Comparison of ENCODE assay signal across 34 mouse cellular contexts in the genomic region with DNA sequence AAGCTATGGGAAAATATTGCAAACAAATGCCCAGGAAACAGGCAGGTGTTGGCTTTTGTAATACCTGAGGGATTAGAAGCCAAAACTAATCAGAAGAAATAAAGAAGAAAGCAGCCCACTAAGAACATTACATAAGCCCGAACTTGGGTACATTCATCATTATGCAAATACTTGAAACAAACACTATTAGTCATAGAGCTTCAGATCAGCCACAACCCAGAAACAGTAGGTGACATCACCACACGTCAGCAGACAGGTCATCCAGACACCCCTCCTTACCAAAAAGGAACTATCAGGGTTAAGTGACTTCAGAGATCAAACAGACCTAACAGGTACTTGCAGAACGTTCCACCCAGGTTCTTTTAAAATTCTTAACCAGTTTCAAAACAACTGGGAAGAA. TPM values are rescaled to one million over a fixed set of nuclear protein-coding genes. Genes with fewer than 3 reads are reported as not detected.
DNase-seq lines count a peak whose midpoint lies in the region; ATAC-seq and TF ChIP-seq lines count a peak whose summit lies in the region.
"Had no signal": no experiment of that assay in that cellular context is flagged by ENCODE, and none has a peak within 500 bp of the region (broad histone marks: within the 10 kb centered on the region; RNA-seq: fewer than 3 reads in every experiment).

No protein-coding gene starts in this region.

- TF ChIP-seq CTCF in CH12.LX (conservative IDR thresholded peaks at IDR 0.05 in 1 of 2, IDR thresholded peaks at IDR 0.05 in 1 of 2; ENCODE audit: low read depth in 2 of 2, low read length in 2 of 2): no peak
- no peak for TF ChIP-seq CTCF in stomach, postnatal 0 days (IDR thresholded peaks at IDR 0.05; ENCODE audit: low read depth)

- peaks cover 0 to 7% of the 10 kb centered on the region in 2 experiments; a peak in 1 of 4 replicates for H3K4me1 ChIP-seq in CH12.LX (ENCODE audit: control insufficient read depth in 1 of 2, insufficient read depth in 2 of 2)
- H3K4me1 ChIP-seq in stomach, postnatal 0 days (replicated peaks; ENCODE audit: control insufficient read depth, insufficient read depth): no peaks in the 10 kb centered on the region
- no peaks in the 10 kb centered on the region for H3K4me1 ChIP-seq in midbrain, embryonic 15.5 days
- H3K4me1 ChIP-seq: liver, embryonic 12.5 days had no signal

- in situ Hi-C loops in CH12.LX (cut with MboI; ENCODE audit: low pct_ligation_motif_present, low pct_unique_long_range_greater_than_20kb, low sequenced_read_pairs): no loop called here

- dilution Hi-C loops in CH12.LX (cut with MboI; ENCODE audit: extremely low pct_ligation_motif_present, extremely low pct_unique_long_range_greater_than_20kb, low sequenced_read_pairs): no loop called here

- H3K79me2 ChIP-seq in CH12.LX (replicated peaks; ENCODE audit: control insufficient read depth, extremely low read depth, insufficient read depth, poor library complexity, severe bottlenecking): no peaks in the 10 kb centered on the region

- H3K4me3 ChIP-seq in CH12.LX (replicated peaks in 1 of 3; ENCODE audit: low read depth in 2 of 3, low read length in 2 of 3, poor library complexity in 1 of 3): no peak overlapping the region
- H3K4me3 ChIP-seq in stomach, postnatal 0 days (ENCODE audit: low read depth, low read length): no peak overlapping the region
- H3K4me3 ChIP-seq in midbrain, embryonic 15.5 days: no peak overlapping the region
- H3K4me3 ChIP-seq: embryonic facial prominence, embryonic 12.5 days; hindbrain, embryonic 12.5 days; liver, embryonic 12.5 days had no signal

- no peaks in the 10 kb centered on the region for H3K9me3 ChIP-seq in CH12.LX (replicated peaks; ENCODE audit: low read length)
- no peaks in the 10 kb centered on the region for H3K9me3 ChIP-seq in stomach, postnatal 0 days (ENCODE audit: control insufficient read depth, low read length)
- H3K9me3 ChIP-seq in midbrain, embryonic 15.5 days: no peaks in the 10 kb centered on the region
- H3K9me3 ChIP-seq: embryonic facial prominence, embryonic 12.5 days; hindbrain, embryonic 12.5 days; liver, embryonic 12.5 days had no signal

- H3K9ac ChIP-seq in CH12.LX (ENCODE audit: insufficient read depth, low read depth): no peak overlapping the region
- H3K9ac ChIP-seq in stomach, postnatal 0 days (ENCODE audit: low read length): no peak overlapping the region
- H3K9ac ChIP-seq in midbrain, embryonic 15.5 days: no peak overlapping the region
- H3K9ac ChIP-seq: embryonic facial prominence, embryonic 12.5 days; hindbrain, embryonic 12.5 days; liver, embryonic 12.5 days; liver, postnatal 0 days had no signal

- TF ChIP-seq RAD21 in CH12.LX (IDR thresholded peaks at IDR 0.05; ENCODE audit: low read depth, low read length): no peak

- no peaks in the 10 kb centered on the region for H3K27me3 ChIP-seq in CH12.LX (replicated peaks)
- no peaks in the 10 kb centered on the region for H3K27me3 ChIP-seq in stomach, postnatal 0 days (ENCODE audit: control insufficient read depth, insufficient read depth, low read length)
- H3K27me3 ChIP-seq in midbrain, embryonic 15.5 days (replicated peaks): no peaks in the 10 kb centered on the region
- H3K27me3 ChIP-seq: embryonic facial prominence, embryonic 12.5 days; hindbrain, embryonic 12.5 days; liver, embryonic 12.5 days had no signal

- no peak for TF ChIP-seq EP300 in CH12.LX (IDR thresholded peaks at IDR 0.05; ENCODE audit: low read length)
- no peak for TF ChIP-seq EP300 in stomach, postnatal 0 days (optimal IDR thresholded peaks at IDR 0.05)

- peak; percentile 64 for DNase-seq in heart, adult 11 months
- DNase-seq in heart, adult 18-20 months: no peak
- peak; percentile 25 for DNase-seq in right cerebral cortex, adult 18-20 months
- no peak for DNase-seq in right cerebral cortex, postnatal 36 days (ENCODE audit: low spot score in 2 of 2)
- peak; percentile 37 for DNase-seq in CH12.LX (ENCODE audit: extremely low read depth)
- peak; percentile 35 for DNase-seq in stomach, postnatal 0 days (ENCODE audit: low spot score)
- DNase-seq in urinary bladder, adult 2 months (ENCODE audit: low spot score): no peak
- DNase-seq: cerebellum, adult 11 months; cerebellum, adult 9-11 months; embryo, embryonic 11 days; gastrocnemius, postnatal 14 days; heart, postnatal 36 days; kidney, adult 8-10 months; kidney, postnatal 4 days; layer of hippocampus, postnatal 36 days; left cerebral cortex, postnatal 4 days; liver, postnatal 0 days; midbrain, embryonic 14.5 days; thymus, postnatal 4 days had no signal

- TF ChIP-seq POLR2A in CH12.LX (IDR thresholded peaks at IDR 0.05; ENCODE audit: low read depth, low read length): no peak

- ATAC-seq in stomach, postnatal 0 days (ENCODE audit: low FRiP score, low TSS enrichment): peak; percentile 85
- no peak for ATAC-seq in midbrain, embryonic 15.5 days (replicated peaks)
- ATAC-seq: CD4-positive, CD25-positive, alpha-beta regulatory T cell, adult 4 months; forebrain, embryonic 14.5 days; intestine, embryonic 16.5 days; liver, embryonic 12.5 days; liver, postnatal 0 days had no signal

- H3K27ac ChIP-seq in CH12.LX (ENCODE audit: insufficient read depth, low read depth): no peak overlapping the region
- H3K27ac ChIP-seq in stomach, postnatal 0 days (replicated peaks): peak overlapping the region; percentile 53; the same call in 1 of the 2 replicates
- no peak overlapping the region for H3K27ac ChIP-seq in midbrain, embryonic 15.5 days
- H3K27ac ChIP-seq: embryonic facial prominence, embryonic 12.5 days; hindbrain, embryonic 12.5 days; kidney, postnatal 0 days; liver, embryonic 12.5 days had no signal

- H3K4me2 ChIP-seq in CH12.LX (ENCODE audit: insufficient read depth, low read depth, poor library complexity, severe bottlenecking): no peak overlapping the region
- H3K4me2 ChIP-seq in stomach, postnatal 0 days (replicated peaks; ENCODE audit: low read depth): no peak overlapping the region
- H3K4me2 ChIP-seq in midbrain, embryonic 15.5 days: no peak overlapping the region
- H3K4me2 ChIP-seq: embryonic facial prominence, embryonic 12.5 days; heart, embryonic 11.5 days; hindbrain, embryonic 12.5 days; liver, embryonic 12.5 days had no signal

- H3K36me3 ChIP-seq in CH12.LX (replicated peaks in 1 of 2; ENCODE audit: control insufficient read depth in 1 of 2, insufficient read depth in 1 of 2, low read length in 1 of 2): no peaks in the 10 kb centered on the region
- H3K36me3 ChIP-seq in stomach, postnatal 0 days (ENCODE audit: control insufficient read depth, insufficient read depth, low read length): no peaks in the 10 kb centered on the region
- H3K36me3 ChIP-seq in midbrain, embryonic 15.5 days (replicated peaks): no peaks in the 10 kb centered on the region
- H3K36me3 ChIP-seq: embryonic facial prominence, embryonic 12.5 days; hindbrain, embryonic 12.5 days; liver, embryonic 12.5 days had no signal

- WGBS in stomach, postnatal 0 days: 42% methylated on average over 3 of the region's 3 CpGs
- whole genome bisulfite sequencing in midbrain, embryonic 15.5 days: 73% methylated on average over 3 of the region's 3 CpGs

TF ChIP-seq in CH12.LX, 34 proteins besides CTCF, POLR2A, EP300 and RAD21:
- TF ChIP-seq JUN (IDR thresholded peaks at IDR 0.05; ENCODE audit: insufficient read depth, low read depth, low read length): peak; percentile 44
- peak; percentile 21; the same call in 1 of the 2 replicates for TF ChIP-seq ETS1 (conservative IDR thresholded peaks at IDR 0.05; ENCODE audit: low read depth, low read length)
- peak; percentile 68 for TF ChIP-seq MEF2A (IDR thresholded peaks at IDR 0.05; ENCODE audit: borderline replicate concordance, low read depth, low read length)
- no peak for TF ChIP-seq SIN3A (IDR thresholded peaks at IDR 0.05; ENCODE audit: low read length)

RNA-seq across cellular contexts. Expression of gene Gm7168, which starts 22.2 kb away (rescaled TPM):
- total RNA-seq in heart, adult 18-20 months (2021): under 1 TPM in 1 of 2 experiments, not detected in 1; 0.18 TPM
- total RNA-seq in CH12.LX (2012; rRNA removed): not detected in 2 replicates
- total RNA-seq in CH12.LX (2014; rRNA removed): not detected in 2 replicates
- not detected in 2 replicates for polyA plus RNA-seq in CH12.LX (2012; ENCODE audit: insufficient read length, low read depth)
- polyA plus RNA-seq in stomach, postnatal 0 days (2015; fragmentation: Nextera tagmentation; extraction: Ambion mirVana): not detected in 2 replicates
- polyA plus RNA-seq in urinary bladder, adult 2 months (2012; rRNA removed): not detected in 2 replicates
- polyA plus RNA-seq in midbrain, embryonic 15.5 days (2015; fragmentation: Nextera tagmentation; extraction: Ambion mirVana): not detected in 2 replicates
- total RNA-seq: adrenal gland, adult 18-20 months; gastrocnemius, postnatal 14 days; granulocyte monocyte progenitor cell, adult 5-6 weeks; layer of hippocampus, adult 8-10 months; layer of hippocampus, postnatal 36 days; left cerebral cortex, postnatal 4 days; neutrophil, adult 5-6 weeks had no signal
- polyA plus RNA-seq: CD4-positive, CD25-positive, alpha-beta regulatory T cell, adult 4 months; embryonic facial prominence, embryonic 12.5 days; forebrain, embryonic 14.5 days; heart, embryonic 11.5 days; heart, embryonic 16.5 days; hindbrain, embryonic 12.5 days; intestine, embryonic 16.5 days; kidney, postnatal 0 days; liver, embryonic 12.5 days; liver, postnatal 0 days; midbrain, embryonic 14.5 days; thymus, postnatal 0 days had no signal

Comparison
In these comparisons a context has a peak if more than half of its experiments do, and no peak if none do; other contexts are left out.
1. DNase-seq: peak in heart, adult 11 months (single experiment), right cerebral cortex, adult 18-20 months (single experiment), CH12.LX (single experiment) and stomach, postnatal 0 days (single experiment); none in heart, adult 18-20 months (0 of 2), right cerebral cortex, postnatal 36 days (0 of 2) and urinary bladder, adult 2 months (single experiment).